Mouse (Mus musculus): ENCODE measurements around the gene Ifit1bl2.
"Not testable (repeated sequence)": the region's sequence is repeated elsewhere in the genome, so short reads cannot be mapped to it uniquely, and the experiment has no call there.

Ifit1bl2 gene

DNA sequence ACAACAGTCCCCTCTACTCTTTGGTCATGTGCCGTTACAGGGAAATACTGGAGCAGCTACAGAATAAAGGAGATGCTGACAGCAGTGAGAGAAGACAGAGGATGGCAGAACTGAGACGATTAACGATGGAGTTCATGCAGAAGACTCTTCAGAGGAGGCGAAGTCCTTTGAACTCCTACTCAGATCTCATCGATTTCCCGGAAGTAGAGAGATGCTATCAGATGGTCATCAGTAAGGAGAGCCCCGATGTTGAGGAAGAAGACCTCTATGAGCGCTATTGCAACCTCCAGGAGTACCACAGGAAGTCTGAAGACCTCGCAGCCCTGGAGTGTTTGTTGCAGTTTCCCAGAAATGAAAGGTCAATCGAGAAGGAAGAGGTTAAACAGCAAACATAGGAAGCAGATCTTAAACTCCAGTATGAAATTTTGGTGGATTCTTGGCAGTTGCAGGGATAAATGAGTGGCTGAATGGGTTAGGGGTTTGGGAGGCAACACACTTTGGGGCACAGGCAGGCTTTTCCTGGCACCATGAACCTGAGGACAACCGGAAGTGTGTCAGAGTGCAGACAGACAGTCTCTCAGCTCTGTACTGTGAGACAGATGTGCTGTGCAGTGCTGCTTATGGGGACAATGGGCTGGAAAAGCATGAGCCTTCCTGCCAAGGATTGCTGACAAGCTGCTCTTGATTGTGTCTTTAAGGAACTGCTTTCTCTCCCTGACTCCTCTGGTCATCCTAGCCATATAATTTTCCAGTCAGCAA, 28.1 kb downstream of the Ifit1bl2 start:
- not testable (repeated sequence) for DNase-seq (ENCODE audit: low read depth in 1 of 2, low spot score in 2 of 2)

DNA sequence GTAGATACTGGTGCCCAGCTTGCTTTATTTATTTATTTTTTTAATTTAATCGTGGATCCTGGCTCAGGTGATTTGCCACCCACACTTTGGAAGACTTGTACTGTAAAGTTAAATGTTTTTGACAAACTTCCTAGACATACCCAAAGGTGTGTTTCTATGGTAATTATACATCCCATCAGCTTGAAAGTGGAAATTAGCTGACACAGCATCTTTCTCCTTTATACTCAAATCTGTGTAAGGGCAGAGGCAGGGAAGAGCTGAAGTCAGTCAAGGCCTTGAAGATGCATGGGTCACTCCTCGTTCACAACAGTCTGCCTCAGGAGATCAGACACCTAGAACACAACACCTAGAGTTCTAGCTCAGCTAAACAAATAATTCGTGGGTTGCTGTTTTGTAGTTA, 30.4 kb downstream of the Ifit1bl2 start:
- not testable (repeated sequence) for DNase-seq (ENCODE audit: low read depth in 1 of 2, low spot score in 2 of 2)

DNA sequence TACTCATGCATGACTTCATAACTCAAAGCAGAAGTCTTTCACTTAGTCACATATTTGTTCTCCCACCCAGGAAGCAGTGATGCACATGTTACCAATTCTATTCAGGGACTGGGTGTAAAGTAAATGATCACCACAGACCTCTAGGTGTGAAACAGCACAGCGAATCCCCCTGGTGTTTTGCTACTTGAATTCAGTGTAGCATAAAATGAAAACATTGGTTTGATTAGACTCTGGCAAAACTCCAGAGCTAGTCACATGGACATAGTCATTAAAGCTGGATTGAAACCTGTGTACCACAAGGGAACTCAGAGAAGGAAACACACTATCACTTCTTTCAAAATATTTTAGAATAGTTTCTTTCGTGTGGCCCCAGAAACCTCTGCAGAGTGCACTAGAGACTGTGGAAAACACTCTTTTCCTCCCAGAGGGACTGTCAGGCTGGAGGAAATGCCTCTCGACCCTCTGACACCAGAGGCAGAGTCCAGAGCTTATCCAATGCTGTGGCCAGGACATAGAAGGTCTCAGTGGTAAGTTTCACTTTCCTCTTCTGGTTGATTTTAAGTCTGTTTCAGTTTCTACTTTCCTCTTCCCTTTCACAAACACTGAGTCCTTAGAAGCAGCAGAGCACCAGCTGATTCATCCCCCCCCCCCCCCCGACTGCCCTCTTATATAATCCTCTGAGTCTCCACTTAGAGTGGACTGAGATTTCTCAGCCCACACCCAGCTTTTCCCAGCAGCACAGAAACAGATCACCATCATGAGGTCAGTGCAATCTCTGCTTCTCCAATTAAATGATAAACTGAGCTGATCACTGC, 33.1 kb downstream of the Ifit1bl2 start, which contains the start of gene Ifit3b:
Ifit3b (plus strand) TSS at position 734 of the 815 bp plus-strand sequence.
- DNase-seq (ENCODE audit: low read depth in 1 of 2, low spot score in 2 of 2), result not testable (repeated sequence)

DNA sequence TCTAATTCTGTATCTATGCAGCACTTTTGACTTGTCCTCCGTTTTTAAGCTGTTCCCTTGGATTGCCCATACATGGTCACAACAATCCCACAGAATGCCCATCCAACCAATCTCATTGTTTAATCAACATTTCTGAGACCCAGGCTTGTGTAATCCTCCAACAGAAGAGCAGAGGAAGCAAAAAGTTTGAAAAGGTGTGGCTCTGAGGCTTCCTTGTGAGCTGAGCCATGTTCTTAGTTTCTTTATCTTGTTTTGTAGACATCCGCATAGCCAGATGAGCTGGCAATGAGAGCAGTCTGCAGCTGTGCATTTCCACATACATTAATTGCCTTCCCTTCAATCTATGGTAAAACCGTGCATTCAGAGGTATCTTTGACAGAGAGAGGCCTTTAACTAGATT, 35.1 kb downstream of the Ifit1bl2 start:
- no peak for DNase-seq (ENCODE audit: low read depth in 1 of 2, low spot score in 2 of 2)

DNA sequence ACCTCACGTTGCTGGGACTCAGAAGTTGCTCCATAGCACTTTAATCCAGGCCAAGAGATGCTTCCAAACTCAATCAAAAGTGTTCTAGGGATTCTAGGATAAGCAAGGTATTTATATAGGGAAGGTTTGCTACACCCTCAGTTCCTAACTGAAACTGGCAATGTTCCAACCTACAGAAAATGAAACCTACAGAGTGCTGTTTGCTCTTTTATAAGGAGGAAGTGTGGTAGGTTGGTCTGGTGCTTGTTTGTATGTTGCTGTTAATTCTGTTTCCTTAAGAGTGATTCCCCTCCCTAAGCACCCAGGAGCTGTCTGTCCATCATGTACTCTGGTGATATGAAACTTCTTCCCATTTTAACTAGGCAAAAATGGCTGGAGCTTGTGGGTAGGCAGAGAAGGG, 38.7 kb downstream of the Ifit1bl2 start, which contains the start of gene Ifit1bl1:
Ifit1bl1 (minus strand) TSS at position 69 of the 400 bp plus-strand sequence.
- DNase-seq (ENCODE audit: low read depth in 1 of 2, low spot score in 2 of 2), result not testable (repeated sequence)

DNA sequence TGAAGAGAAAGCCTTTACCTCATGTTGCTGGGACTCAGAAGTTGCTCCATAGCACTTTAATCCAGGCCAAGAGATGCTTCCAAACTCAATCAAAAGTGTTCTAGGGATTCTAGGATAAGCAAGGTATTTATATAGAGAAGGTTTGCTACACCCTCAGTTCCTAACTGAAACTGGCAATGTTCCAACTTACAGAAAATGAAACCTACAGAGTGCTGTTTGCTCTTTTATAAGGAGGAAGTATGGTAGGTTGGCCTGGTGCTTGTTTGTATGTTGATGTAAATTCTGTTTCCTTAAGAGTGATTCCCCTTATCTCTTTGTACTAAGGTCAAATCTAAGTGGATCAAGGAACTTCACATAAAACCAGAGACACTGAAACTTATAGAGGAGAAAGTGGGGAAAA, 41.3 kb downstream of the Ifit1bl2 start:
- DNase-seq (ENCODE audit: low read depth in 1 of 2, low spot score in 2 of 2), result not testable (repeated sequence)

DNA sequence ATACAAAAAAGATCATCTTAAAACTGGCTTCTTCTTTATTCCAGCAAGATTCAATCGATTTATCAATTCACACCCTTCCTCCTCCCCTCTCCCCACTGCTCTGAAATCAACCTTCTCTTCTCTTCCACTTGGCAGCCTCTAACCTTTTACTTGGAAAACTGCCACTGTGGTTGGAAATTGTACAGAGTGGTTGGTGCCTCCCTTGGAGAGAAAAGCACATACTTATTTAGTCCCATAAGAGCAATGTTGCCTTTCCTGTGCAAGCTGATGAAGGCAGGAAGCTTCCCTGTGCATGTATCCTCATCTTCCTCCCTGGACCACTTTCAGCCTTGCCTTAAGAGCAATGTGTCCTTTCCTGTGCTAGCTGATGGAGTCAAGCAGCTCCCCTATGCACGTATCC, 42.2 kb downstream of the Ifit1bl2 start:
- no peak for DNase-seq (ENCODE audit: low read depth in 1 of 2, low spot score in 2 of 2)

DNA sequence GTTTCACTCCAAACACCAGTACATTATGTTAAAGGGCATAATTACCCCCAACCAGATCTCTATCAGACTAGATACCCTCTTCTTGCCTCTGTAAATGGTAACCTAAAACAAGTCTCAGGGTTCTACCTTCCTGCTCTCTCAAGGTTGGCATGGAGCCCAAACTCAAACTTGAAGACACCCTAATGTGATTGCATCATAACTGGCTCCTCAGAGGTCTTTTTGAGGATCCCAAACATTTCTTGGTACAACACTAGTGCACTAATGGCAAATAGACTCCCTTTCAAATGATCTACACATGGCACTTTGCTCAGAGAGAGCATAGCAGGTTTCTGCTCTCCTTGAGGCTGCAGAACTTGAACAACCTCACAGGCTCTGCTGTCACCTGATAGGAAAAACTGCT, 43.7 kb downstream of the Ifit1bl2 start:
- DNase-seq (ENCODE audit: low read depth in 1 of 2, low spot score in 2 of 2), result no peak

DNA sequence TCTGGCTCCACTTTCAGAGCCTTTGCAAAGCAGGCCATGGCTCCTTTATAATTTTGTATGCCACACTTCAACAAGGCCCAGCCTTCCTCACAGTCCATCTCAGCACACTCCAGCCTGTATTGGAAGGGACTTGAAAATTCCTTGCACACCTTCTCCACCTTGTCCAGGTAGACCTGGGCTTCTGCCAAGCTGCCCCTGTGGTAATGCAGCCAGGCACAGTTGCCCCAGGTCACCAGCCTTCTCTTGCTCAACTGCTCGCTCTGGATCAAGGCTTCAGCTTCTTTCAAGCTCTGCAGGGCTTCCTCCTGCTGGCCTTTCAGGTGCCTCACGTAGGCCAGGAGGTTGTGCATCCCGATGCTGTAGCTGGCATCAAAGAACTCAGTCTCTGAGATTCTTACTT, 46.0 kb downstream of the Ifit1bl2 start:
- not testable (repeated sequence) for DNase-seq (ENCODE audit: low read depth in 1 of 2, low spot score in 2 of 2)

DNA sequence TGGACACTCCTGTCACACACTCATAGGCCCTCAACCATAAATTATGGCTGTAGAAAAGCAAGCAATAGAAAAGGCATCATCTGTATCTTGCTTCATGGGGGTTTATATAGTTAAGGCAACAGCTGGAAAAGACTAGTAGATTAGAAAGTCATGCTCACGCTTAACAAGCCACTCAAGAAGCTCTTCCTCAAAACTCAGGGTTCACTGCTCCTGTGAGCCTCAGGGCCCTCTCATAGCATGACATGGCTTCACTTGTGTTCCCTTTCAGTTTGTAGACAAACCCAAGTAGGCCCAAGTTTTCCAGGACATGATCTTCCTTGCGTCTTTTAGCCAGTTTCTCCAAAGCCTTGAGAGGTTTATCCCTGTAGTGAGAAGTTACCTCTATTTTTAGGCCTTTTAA, 47.1 kb downstream of the Ifit1bl2 start:
- no peak for DNase-seq (ENCODE audit: low read depth in 1 of 2, low spot score in 2 of 2)

DNA sequence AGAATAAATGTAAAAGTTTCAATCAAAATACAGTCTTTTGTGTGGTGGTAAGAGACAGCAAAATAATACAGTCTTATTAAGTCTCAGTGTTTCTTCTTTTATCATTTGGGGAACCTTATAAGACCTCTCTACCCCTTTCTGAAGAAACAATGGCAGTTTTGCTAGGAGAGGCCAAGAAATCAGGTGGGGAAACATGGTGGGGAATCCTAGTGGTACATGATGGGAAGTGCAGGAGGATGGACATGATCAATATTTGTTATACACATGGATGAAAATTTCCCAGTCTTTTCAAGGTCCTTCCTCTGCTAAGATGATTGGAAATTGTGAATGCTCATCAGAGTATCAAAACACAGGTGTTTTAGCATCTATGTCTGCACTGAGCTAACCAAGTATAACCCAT, 51.6 kb downstream of the Ifit1bl2 start:
- no peak for DNase-seq (ENCODE audit: low read depth in 1 of 2, low spot score in 2 of 2)

DNA sequence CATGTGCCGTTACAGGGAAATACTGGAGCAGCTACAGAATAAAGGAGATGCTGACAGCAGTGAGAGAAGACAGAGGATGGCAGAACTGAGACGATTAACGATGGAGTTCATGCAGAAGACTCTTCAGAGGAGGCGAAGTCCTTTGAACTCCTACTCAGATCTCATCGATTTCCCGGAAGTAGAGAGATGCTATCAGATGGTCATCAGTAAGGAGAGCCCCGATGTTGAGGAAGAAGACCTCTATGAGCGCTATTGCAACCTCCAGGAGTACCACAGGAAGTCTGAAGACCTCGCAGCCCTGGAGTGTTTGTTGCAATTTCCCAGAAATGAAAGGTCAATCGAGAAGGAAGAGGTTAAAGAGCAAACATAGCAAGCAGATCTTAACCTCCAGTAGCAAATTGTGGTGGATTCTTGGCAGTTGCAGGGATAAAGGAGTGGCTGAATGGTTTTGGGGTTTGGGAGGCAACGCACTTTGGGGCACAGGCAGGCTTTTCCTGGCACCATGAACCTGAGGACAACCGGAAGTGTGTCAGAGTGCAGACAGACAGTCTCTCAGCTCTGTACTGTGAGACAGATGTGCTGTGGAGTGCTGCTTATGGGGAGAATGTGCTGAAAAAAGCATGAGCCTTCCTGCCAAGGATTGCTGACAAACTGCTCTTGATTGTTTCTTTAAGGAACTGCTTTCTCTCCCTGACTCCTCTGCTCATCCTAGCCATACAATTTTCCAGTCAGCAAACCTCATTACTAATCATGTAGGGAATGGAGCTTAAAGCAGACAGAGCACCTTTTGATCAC, 52.4 kb downstream of the Ifit1bl2 start:
- DNase-seq (ENCODE audit: low read depth in 1 of 2, low spot score in 2 of 2), result not testable (repeated sequence)

DNA sequence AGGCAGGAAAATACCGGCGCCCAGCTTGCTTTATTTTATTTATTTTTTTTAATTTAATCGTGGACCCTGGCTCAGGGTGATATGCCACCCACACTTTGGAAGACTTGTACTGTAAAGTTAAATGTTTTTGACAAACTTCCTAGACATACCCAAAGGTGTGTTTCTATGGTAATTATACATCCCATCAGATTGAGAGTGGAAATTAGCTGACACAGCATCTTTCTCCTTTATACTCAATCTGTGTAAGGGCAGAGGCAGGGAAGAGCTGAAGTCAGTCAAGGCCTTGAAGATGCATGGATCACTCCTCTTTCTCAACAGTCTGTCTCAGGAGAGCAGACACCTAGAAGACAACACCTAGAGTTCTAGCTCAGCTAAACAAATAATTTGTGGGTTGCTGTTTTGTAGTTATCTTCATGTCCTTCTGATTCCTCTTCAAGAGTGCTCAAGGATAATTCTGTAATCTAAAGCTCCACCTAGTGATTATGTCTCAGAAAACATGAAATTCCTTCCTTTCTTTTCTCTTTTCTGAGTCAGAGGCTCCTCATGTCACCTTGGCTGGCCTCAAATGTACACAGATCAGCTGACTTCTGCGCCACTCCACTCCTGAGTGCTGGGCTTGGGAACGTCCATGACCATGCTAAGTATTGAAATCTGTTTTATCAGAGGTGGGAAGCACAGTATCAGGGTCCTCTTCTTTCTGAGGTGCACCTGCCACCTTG, 54.6 kb downstream of the Ifit1bl2 start:
- DNase-seq (ENCODE audit: low read depth in 1 of 2, low spot score in 2 of 2), result not testable (repeated sequence)

DNA sequence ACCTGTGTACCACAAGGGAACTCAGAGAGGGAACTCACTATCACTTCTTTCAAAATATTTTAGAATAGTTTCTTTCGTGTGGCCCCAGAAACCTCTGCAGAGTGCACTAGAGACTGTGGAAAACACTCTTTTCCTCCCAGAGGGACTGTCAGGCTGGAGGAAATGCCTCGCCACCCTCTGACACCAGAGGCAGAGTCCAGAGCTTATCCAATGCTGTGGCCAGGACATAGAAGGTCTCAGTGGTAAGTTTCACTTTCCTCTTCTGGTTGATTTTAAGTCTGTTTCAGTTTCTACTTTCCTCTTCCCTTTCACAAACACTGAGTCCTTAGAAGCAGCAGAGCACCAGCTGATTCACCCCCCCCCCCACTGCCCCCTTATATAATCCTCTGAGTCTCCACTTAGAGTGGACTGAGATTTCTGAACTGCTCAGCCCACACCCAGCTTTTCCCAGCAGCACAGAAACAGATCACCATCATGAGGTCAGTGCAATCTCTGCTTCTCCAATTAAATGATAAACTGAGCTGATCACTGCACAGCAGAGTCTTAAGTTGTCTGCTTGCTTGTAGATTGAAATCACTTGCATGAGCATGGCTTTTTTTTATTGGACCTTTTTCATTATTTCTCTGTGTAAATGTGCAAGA, 57.3 kb downstream of the Ifit1bl2 start, which contains the start of gene Ifit3:
Ifit3 (plus strand) TSS at position 406 of the 641 bp plus-strand sequence.
- DNase-seq (ENCODE audit: low read depth in 1 of 2, low spot score in 2 of 2), result not testable (repeated sequence)

DNA sequence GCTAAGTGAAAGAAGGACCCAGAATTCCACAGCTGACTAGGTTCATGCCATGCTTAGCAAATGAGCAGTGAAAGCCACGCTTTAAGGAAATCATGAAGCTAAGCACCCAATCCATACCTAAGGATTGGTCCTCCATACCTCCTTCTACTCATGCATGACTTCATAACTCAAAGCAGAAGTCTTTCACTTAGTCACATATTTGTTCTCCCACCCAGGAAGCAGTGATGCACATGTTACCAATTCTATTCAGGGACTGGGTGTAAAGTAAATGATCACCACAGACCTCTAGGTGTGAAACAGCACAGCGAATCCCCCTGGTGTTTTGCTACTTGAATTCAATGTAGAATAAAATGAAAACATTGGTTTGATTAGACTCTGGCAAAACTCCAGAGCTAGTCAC, 57.8 kb downstream of the Ifit1bl2 start:
- DNase-seq (ENCODE audit: low read depth in 1 of 2, low spot score in 2 of 2), result not testable (repeated sequence)

DNA sequence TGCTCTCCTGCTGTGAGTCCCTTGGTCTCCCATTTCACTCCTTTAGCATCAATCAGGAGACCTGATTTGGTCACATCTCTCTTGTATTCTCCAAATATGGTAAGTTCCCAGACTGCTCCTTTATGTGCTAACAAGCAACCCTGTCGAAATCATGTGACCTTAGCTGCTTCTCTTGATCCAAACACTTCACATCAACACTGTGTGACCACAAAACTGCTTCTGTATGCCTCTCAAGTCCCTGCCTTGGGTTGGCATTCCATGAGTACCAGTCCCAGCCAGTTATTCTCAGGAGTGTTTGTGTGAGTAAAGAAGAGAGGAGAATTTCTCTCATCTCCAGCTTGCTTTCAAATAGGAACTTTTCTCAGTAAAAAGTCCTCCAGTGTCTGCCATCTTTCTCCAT, 63.4 kb downstream of the Ifit1bl2 start:
- no peak for DNase-seq (ENCODE audit: low read depth in 1 of 2, low spot score in 2 of 2)

DNA sequence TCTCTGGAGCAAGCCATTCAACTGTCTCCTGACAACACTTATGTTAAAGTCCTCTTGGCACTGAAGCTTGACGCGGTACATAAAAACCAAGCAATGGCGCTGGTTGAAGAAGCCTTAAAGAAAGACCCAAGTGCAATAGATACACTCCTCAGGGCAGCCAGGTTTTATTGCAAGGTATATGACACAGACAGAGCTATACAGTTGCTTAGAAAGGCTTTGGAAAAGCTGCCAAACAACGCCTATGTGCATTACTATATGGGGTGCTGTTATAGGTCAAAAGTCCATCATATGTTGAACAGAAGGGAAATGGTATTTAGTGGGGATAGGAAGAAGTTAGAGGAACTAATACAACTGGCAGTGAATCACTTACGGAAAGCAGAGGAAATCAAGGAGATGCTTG, 66.9 kb downstream of the Ifit1bl2 start:
- DNase-seq (ENCODE audit: low read depth in 1 of 2, low spot score in 2 of 2), result no peak

DNA sequence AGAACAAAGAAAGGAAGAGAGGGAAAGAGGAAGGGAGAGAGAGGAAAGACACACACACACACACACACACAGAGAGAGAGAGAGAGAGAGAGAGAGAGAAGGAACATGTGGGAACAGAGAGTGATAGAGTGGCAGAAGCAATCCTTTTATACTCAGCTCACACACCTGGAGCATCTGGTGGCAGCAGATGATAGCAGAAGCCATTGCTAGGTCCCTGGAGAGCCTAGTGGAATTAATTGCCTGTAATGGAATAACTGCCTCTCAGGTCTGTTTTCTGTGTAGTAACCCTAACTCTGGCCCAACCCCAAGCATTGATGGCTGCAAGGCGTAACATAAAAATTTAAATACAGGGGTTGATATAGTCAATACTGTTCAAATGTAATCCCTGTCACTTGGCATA, 69.5 kb downstream of the Ifit1bl2 start:
- no peak for DNase-seq (ENCODE audit: low read depth in 1 of 2, low spot score in 2 of 2)

DNA sequence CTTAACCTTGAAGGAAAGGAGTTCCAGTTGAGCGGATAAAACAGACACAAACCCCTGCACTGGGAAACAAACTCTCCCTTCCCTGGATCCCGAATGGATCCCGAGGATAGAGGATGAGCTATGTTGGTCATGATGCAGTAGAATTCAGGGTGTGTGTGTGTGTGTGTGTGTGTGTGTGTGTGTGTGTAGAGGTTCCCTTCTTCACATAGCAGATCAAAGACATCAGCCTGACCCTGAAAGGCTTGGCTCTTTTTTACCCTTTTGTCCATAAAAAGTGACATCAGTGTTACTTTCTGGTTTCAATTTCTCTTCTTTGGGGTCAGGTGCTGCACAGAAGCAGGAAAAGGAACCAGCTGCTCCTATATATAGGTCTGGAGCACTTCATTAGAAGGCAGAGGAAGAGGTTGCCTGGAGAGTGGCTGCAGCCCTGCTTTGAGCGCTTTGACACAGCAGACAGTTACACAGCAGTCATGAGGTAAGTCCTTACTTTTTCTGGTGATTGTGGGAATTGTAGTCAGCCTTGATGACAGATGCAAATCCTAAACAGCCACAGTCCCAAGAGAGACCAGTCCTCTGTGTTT, 70.6 kb downstream of the Ifit1bl2 start:
- DNase-seq (ENCODE audit: low read depth in 1 of 2, low spot score in 2 of 2), result no peak

Measured in monocyte, adult 2 months (primary cell).